Mouse (Mus musculus) large intestine, adult 2 months (tissue): ENCODE measurements around the gene Gm37240. TPM values are rescaled to one million over a fixed set of nuclear protein-coding genes. Genes with fewer than 3 reads are reported as not detected.

Experiments used
- DNase-seq: peaks from one replicate; pipeline ENCODE4 v3.0.0-alpha.2; 2012; ENCODE audit warnings: low read depth, low spot score
- WGBS: fragments of 180-500 bp; shearing (Covaris S2); methylation state at CpG from one replicate; pipeline ENCODE4 v1.1.7; 2018; 5-methylcytosine and 5-hydroxymethylcytosine counted together
- polyA plus RNA-seq: library from polyadenylated mRNA; depleted of rRNA; stranded (reverse); fragments of >200 nt; gene quantifications from 2 replicates; pipeline ENCODE4 v1.2.3, GENCODE M21; 2012

Gm37240 gene
- polyA plus RNA-seq, 1 experiment: 3.7 TPM

- 95% methylated on average over 2 of the region's 2 CpGs for WGBS
- no peak for DNase-seq
These were observed 615.8 kb downstream of the Gm37240 start for GRCm38 (mm10) chr3:85271491-85271890.

- 66% methylated on average over 2 of the region's 2 CpGs for WGBS
- no peak for DNase-seq
These were observed 622.4 kb downstream of the Gm37240 start for GRCm38 (mm10) chr3:85264963-85265362.

- DNase-seq: no peak
- whole genome bisulfite sequencing: 24% methylated on average over 6 of the region's 6 CpGs
These were observed 622.8 kb downstream of the Gm37240 start for GRCm38 (mm10) chr3:85264546-85264945.

- DNase-seq: no peak
- 81% methylated on average over 5 of the region's 5 CpGs for WGBS
These were observed 632.8 kb downstream of the Gm37240 start for GRCm38 (mm10) chr3:85254526-85254925.

- WGBS: 73% methylated on average over 6 of the region's 6 CpGs
- no peak for DNase-seq
These were observed 635.7 kb downstream of the Gm37240 start for GRCm38 (mm10) chr3:85251631-85252030.

GRCm38 (mm10) chr3:85246131-85246530 lies 641.2 kb downstream of the Gm37240 start:
- WGBS: 20% methylated on average over 3 of the region's 3 CpGs
- peak; percentile 24 for DNase-seq

GRCm38 (mm10) chr3:85236546-85236945 lies 650.8 kb downstream of the Gm37240 start:
- DNase-seq: no peak
- WGBS: 74% methylated on average over 3 of the region's 3 CpGs

GRCm38 (mm10) chr3:85232846-85233245 lies 654.5 kb downstream of the Gm37240 start:
- no peak for DNase-seq
- 46% methylated on average over 6 of the region's 6 CpGs for WGBS

GRCm38 (mm10) chr3:85222046-85222445 lies 665.3 kb downstream of the Gm37240 start:
- 67% methylated on average over 5 of the region's 5 CpGs for WGBS
- DNase-seq: no peak

GRCm38 (mm10) chr3:85214926-85215325 lies 672.4 kb downstream of the Gm37240 start:
- 68% methylated on average over 5 of the region's 5 CpGs for WGBS
- DNase-seq: no peak

GRCm38 (mm10) chr3:85212751-85213350 lies 674.5 kb downstream of the Gm37240 start:
- no peak for DNase-seq
- WGBS: 39% methylated on average over 9 of the region's 9 CpGs

GRCm38 (mm10) chr3:85209887-85210844 lies 677.2 kb downstream of the Gm37240 start:
- peak; percentile 46 for DNase-seq
- 34% methylated on average over 17 of the region's 17 CpGs for WGBS

GRCm38 (mm10) chr3:85206475-85206874 lies 680.8 kb downstream of the Gm37240 start:
- DNase-seq: no peak
- WGBS: 85% methylated on average over 7 of the region's 7 CpGs

- no peak for DNase-seq
- 90% methylated on average over 4 of the region's 4 CpGs for WGBS
These were observed 681.4 kb downstream of the Gm37240 start for GRCm38 (mm10) chr3:85205911-85206310.

- 80% methylated on average over 9 of the region's 9 CpGs for WGBS
- no peak for DNase-seq
These were observed 683.7 kb downstream of the Gm37240 start for GRCm38 (mm10) chr3:85203659-85204058.

- WGBS: 20% methylated on average over 3 of the region's 3 CpGs
- no peak for DNase-seq
These were observed 684.6 kb downstream of the Gm37240 start for GRCm38 (mm10) chr3:85202726-85203125.

GRCm38 (mm10) chr3:85201785-85202184 lies 685.5 kb downstream of the Gm37240 start:
- 90% methylated on average over 4 of the region's 4 CpGs for WGBS
- no peak for DNase-seq

- 79% methylated on average over 3 of the region's 3 CpGs for WGBS
- DNase-seq: no peak
These were observed 688.8 kb downstream of the Gm37240 start for GRCm38 (mm10) chr3:85198496-85198895.

GRCm38 (mm10) chr3:85197148-85197547 lies 690.2 kb downstream of the Gm37240 start:
- 30% methylated on average over 6 of the region's 6 CpGs for WGBS
- DNase-seq: peak; percentile 39

- WGBS: 60% methylated on average over 4 of the region's 4 CpGs
- no peak for DNase-seq
These were observed 690.7 kb downstream of the Gm37240 start for GRCm38 (mm10) chr3:85196591-85196990.

GRCm38 (mm10) chr3:85195068-85195481 lies 692.2 kb downstream of the Gm37240 start:
- DNase-seq: no peak
- 60% methylated on average over 8 of the region's 8 CpGs for WGBS
